Comparison of ENCODE assay signal across 8 mouse cellular contexts in genomic region chr3:88500655-88501365, GRCm38 (mm10). TPM values are rescaled to one million over a fixed set of nuclear protein-coding genes. Genes with fewer than 3 reads are reported as not detected.
DNase-seq lines count a peak whose midpoint lies in the region; ATAC-seq and TF ChIP-seq lines count a peak whose summit lies in the region.

No protein-coding gene starts in this region.

- H3K4me2 ChIP-seq in heart, embryonic 16.5 days (ENCODE audit: low read depth, low read length), result peak overlapping the region; percentile 94
- H3K4me2 ChIP-seq in limb, embryonic 15.5 days, result peak overlapping the region; percentile 69

- peaks cover 17% of the 10 kb centered on the region for H3K4me1 ChIP-seq in heart, adult 2 months (ENCODE audit: control insufficient read depth, insufficient read depth, low read length)
- peaks cover 41% of the 10 kb centered on the region for H3K4me1 ChIP-seq in heart, embryonic 16.5 days (ENCODE audit: control insufficient read depth, insufficient read depth, low read length)
- peaks cover 63% of the 10 kb centered on the region for H3K4me1 ChIP-seq in limb, embryonic 15.5 days

- ATAC-seq in heart, embryonic 16.5 days (replicated peaks; ENCODE audit: extremely low read depth, insufficient read depth, low FRiP score), result no peak
- ATAC-seq in limb, embryonic 15.5 days (ENCODE audit: insufficient number of reproducible peaks, low FRiP score, low TSS enrichment, low read depth), result no peak

- H3K9me3 ChIP-seq in heart, embryonic 16.5 days (replicated peaks; ENCODE audit: control insufficient read depth, low read length), result no peaks in the 10 kb centered on the region
- H3K9me3 ChIP-seq in limb, embryonic 15.5 days, result no peaks in the 10 kb centered on the region

- H3K9ac ChIP-seq in heart, adult 2 months (ENCODE audit: low read depth, low read length), result 0 out of 2 replicates have a peak overlapping the region, but pooled peaks have one; percentile 28
- H3K9ac ChIP-seq in heart, embryonic 16.5 days (ENCODE audit: low read length), result peak overlapping the region; percentile 91
- H3K9ac ChIP-seq in limb, embryonic 15.5 days, result peak overlapping the region; percentile 18; the same call in 1 of the 2 replicates

- H3K27ac ChIP-seq in heart, adult 2 months, result peak overlapping the region; percentile 94
- no peak overlapping the region for H3K27ac ChIP-seq in heart, embryonic 16.5 days (ENCODE audit: low read length)
- H3K27ac ChIP-seq in limb, embryonic 15.5 days, result peak overlapping the region; percentile 98

- no peaks in the 10 kb centered on the region for H3K27me3 ChIP-seq in heart, adult 2 months (ENCODE audit: control insufficient read depth, insufficient read depth, low read length)
- H3K27me3 ChIP-seq in heart, embryonic 16.5 days (ENCODE audit: control insufficient read depth, insufficient read depth, low read length), result no peaks in the 10 kb centered on the region
- no peaks in the 10 kb centered on the region for H3K27me3 ChIP-seq in limb, embryonic 15.5 days

- H3K79me2 ChIP-seq in heart, adult 2 months (replicated peaks; ENCODE audit: control insufficient read depth, insufficient read depth, low read length), result peaks cover 6% of the 10 kb centered on the region; the same call in 1 of the 2 replicates

- peaks cover 12% of the 10 kb centered on the region for H3K36me3 ChIP-seq in heart, adult 2 months (ENCODE audit: control insufficient read depth, insufficient read depth, low read length)
- no peaks in the 10 kb centered on the region for H3K36me3 ChIP-seq in heart, embryonic 16.5 days (ENCODE audit: control insufficient read depth, insufficient read depth)
- peaks cover 24% of the 10 kb centered on the region for H3K36me3 ChIP-seq in limb, embryonic 15.5 days

- TF ChIP-seq CTCF in heart, adult 2 months (IDR thresholded peaks at IDR 0.05), result no peak

- intact Hi-C loops in heart, adult 2 months (cut with DNase I), result no loop called here

- WGBS in heart, adult 2 months, result 36% methylated on average over 4 of the region's 4 CpGs
- WGBS in heart, embryonic 16.5 days, result 49% methylated on average over 4 of the region's 4 CpGs
- 54% methylated on average over 4 of the region's 4 CpGs for WGBS in limb, embryonic 15.5 days

- H3K4me3 ChIP-seq in heart, adult 2 months, result peak overlapping the region; percentile 87
- H3K4me3 ChIP-seq in heart, embryonic 16.5 days (ENCODE audit: low read length), result peak overlapping the region; percentile 71
- H3K4me3 ChIP-seq in limb, embryonic 15.5 days, result peak overlapping the region; percentile 82

- no peak for TF ChIP-seq EP300 in heart, adult 2 months (IDR thresholded peaks at IDR 0.05; ENCODE audit: insufficient read depth, low read depth, low read length)

- no peak for TF ChIP-seq POLR2A in heart, adult 2 months (IDR thresholded peaks at IDR 0.05; ENCODE audit: insufficient read depth, low read depth, low read length)

- no peak for DNase-seq in heart, adult 2 months
- DNase-seq in heart, adult 18-20 months, result no peak
- DNase-seq in 3T3-L1 (ENCODE audit: low read depth, low spot score), result peak; percentile 56
- DNase-seq in cerebellum, postnatal 36 days, result no peak
- DNase-seq in natural killer cell, adult 2 months (ENCODE audit: low spot score in 2 of 2), result no peak
- no peak for DNase-seq in cerebellum, postnatal 14 days

RNA-seq across cellular contexts. Expression of gene Lmna, which starts 8.9 kb away (rescaled TPM):
- total RNA-seq in heart, adult 2 months (2021), result 100 to 1,000 TPM; 117 to 138 TPM
- 67.3 and 85.2 TPM in 2 replicates for polyA plus RNA-seq in heart, adult 2 months (2012; rRNA removed)
- total RNA-seq in heart, adult 18-20 months (2021), result 100 to 1,000 TPM; 113 to 129 TPM
- polyA plus RNA-seq in heart, embryonic 16.5 days (2015; fragmentation: Nextera tagmentation; extraction: Ambion mirVana), result 127 and 129 TPM in 2 replicates
- 635 and 751 TPM in 2 replicates for polyA plus RNA-seq in limb, embryonic 15.5 days (2015; fragmentation: Nextera tagmentation; extraction: Ambion mirVana)

RNA-seq across cellular contexts. Expression of gene Mex3a, which starts 31.4 kb away (rescaled TPM):
- under 1 TPM; 0.42 to 0.45 TPM for total RNA-seq in heart, adult 2 months (2021)
- polyA plus RNA-seq in heart, adult 2 months (2012; rRNA removed), result 0.27 and 0.59 TPM in 2 replicates
- total RNA-seq in heart, adult 18-20 months (2021), result under 1 TPM; 0.26 to 0.35 TPM
- polyA plus RNA-seq in heart, embryonic 16.5 days (2015; fragmentation: Nextera tagmentation; extraction: Ambion mirVana), result 5.3 and 5.7 TPM in 2 replicates
- 17.6 and 21.0 TPM in 2 replicates for polyA plus RNA-seq in limb, embryonic 15.5 days (2015; fragmentation: Nextera tagmentation; extraction: Ambion mirVana)

RNA-seq across cellular contexts. Expression of gene Sema4a, which starts 39.8 kb away (rescaled TPM):
- total RNA-seq in heart, adult 2 months (2021), result 1 to 10 TPM; 3.2 to 3.3 TPM
- polyA plus RNA-seq in heart, adult 2 months (2012; rRNA removed), result 8.5 and 9.5 TPM in 2 replicates
- total RNA-seq in heart, adult 18-20 months (2021), result 1 to 10 TPM; 4.4 to 5.9 TPM
- polyA plus RNA-seq in heart, embryonic 16.5 days (2015; fragmentation: Nextera tagmentation; extraction: Ambion mirVana), result 3.0 and 3.7 TPM in 2 replicates
- 23.1 and 24.5 TPM in 2 replicates for polyA plus RNA-seq in limb, embryonic 15.5 days (2015; fragmentation: Nextera tagmentation; extraction: Ambion mirVana)

RNA-seq across cellular contexts. Expression of gene Rab25, which starts 47.3 kb away (rescaled TPM):
- not detected for total RNA-seq in heart, adult 2 months (2021)
- 2.2 TPM in 1 of 2 replicates, not detected in the other for polyA plus RNA-seq in heart, adult 2 months (2012; rRNA removed)
- under 1 TPM in 1 of 2 experiments, not detected in 1; 0.26 TPM for total RNA-seq in heart, adult 18-20 months (2021)
- 2.2 and 5.2 TPM in 2 replicates for polyA plus RNA-seq in heart, embryonic 16.5 days (2015; fragmentation: Nextera tagmentation; extraction: Ambion mirVana)
- 144 and 148 TPM in 2 replicates for polyA plus RNA-seq in limb, embryonic 15.5 days (2015; fragmentation: Nextera tagmentation; extraction: Ambion mirVana)

RNA-seq across cellular contexts. Expression of gene Lamtor2, which starts 52.1 kb away (rescaled TPM):
- total RNA-seq in heart, adult 2 months (2021), result 100 to 1,000 TPM in 1 of 2 experiments, 10 to 100 TPM in 1; 94.3 to 104 TPM
- polyA plus RNA-seq in heart, adult 2 months (2012; rRNA removed), result 118 TPM in 2 replicates
- total RNA-seq in heart, adult 18-20 months (2021), result 100 to 1,000 TPM; 102 to 104 TPM
- 136 and 139 TPM in 2 replicates for polyA plus RNA-seq in heart, embryonic 16.5 days (2015; fragmentation: Nextera tagmentation; extraction: Ambion mirVana)
- polyA plus RNA-seq in limb, embryonic 15.5 days (2015; fragmentation: Nextera tagmentation; extraction: Ambion mirVana), result 194 and 207 TPM in 2 replicates

Comparison
In these comparisons a context has a peak if more than half of its experiments do, and no peak if none do; other contexts are left out.
1. H3K9ac ChIP-seq: peak in every context shown above with its lines; median percentile 91 in heart, embryonic 16.5 days; 28 in heart, adult 2 months; 18 in limb, embryonic 15.5 days.